Mouse (Mus musculus) ES-Bruce4 (cell line): ENCODE data around the gene Ccdc121.

Experiments
- CTCF ChIP-seq: IDR thresholded peaks from one replicate; pipeline ENCODE4 v1.8.1; 2011; ENCODE audit warnings: low read depth, low read length
- POLR2A ChIP-seq: IDR thresholded peaks from one replicate; pipeline ENCODE4 v1.8.1; 2011; ENCODE audit warnings: low read length; ENCODE audit not compliant: insufficient read depth

- TF ChIP-seq POLR2A (no peak), CTCF (no peak)
These were observed 44.2 kb upstream of the Ccdc121 start for GRCm38 (mm10) chr1:181555475-181555874.
